Mouse (Mus musculus): ENCODE results near the gene Gpatch4. TPM values are rescaled to one million over a fixed set of nuclear protein-coding genes. Genes with fewer than 3 reads are reported as not detected.

The Gpatch4 gene
- polyA plus RNA-seq (2015; fragmentation: Nextera tagmentation; extraction: Ambion mirVana), result 15.4 and 16.1 TPM in 2 replicates

GRCm38 (mm10) chr3:88042661-88043421, at the start of gene Gpatch4:
Gene Gpatch4, plus strand, starts transcription at chr3:88043108.

GRCm38 (mm10) chr3:88000181-88000580, 42.7 kb upstream of the Gpatch4 start, which contains the start of gene Bcan:
Gene Bcan, minus strand, starts transcription at chr3:88000230.

GRCm38 (mm10) chr3:88027434-88028186, 15.3 kb upstream of the Gpatch4 start, which contains the start of gene Hapln2:
Gene Hapln2, minus strand, starts transcription at chr3:88027583.

GRCm38 (mm10) chr3:88057902-88058696, 15.2 kb downstream of the Gpatch4 start, which contains the start of gene Naxe:
Gene Naxe, minus strand, starts transcription at chr3:88058495.

GRCm38 (mm10) chr3:88078204-88078603, 35.3 kb downstream of the Gpatch4 start, which contains the start of gene Ttc24:
Gene Ttc24, minus strand, starts transcription at chr3:88078304.

GRCm38 (mm10) chr3:88081345-88082223, 38.7 kb downstream of the Gpatch4 start, which contains the start of gene Iqgap3:
Gene Iqgap3, plus strand, starts transcription at chr3:88081971.

Other genes with a start within 250 kb of the Gpatch4 start
- gene Ntrk1, start 247.9 kb upstream of the Gpatch4 start, polyA plus RNA-seq (2015; fragmentation: Nextera tagmentation; extraction: Ambion mirVana), result 29.0 and 133 TPM in 2 replicates
- 0.87 and 3.3 TPM in 2 replicates for gene Insrr, start 246.2 kb upstream of the Gpatch4 start, polyA plus RNA-seq (2015; fragmentation: Nextera tagmentation; extraction: Ambion mirVana)
- 17.6 and 20.3 TPM in 2 replicates for gene Pear1, start 218.8 kb upstream of the Gpatch4 start, polyA plus RNA-seq (2015; fragmentation: Nextera tagmentation; extraction: Ambion mirVana)
- gene Sh2d2a, start 196.4 kb upstream of the Gpatch4 start, polyA plus RNA-seq (2015; fragmentation: Nextera tagmentation; extraction: Ambion mirVana), result 0.21 TPM in 1 of 2 replicates, not detected in the other
- 12.9 and 13.1 TPM in 2 replicates for gene Prcc, start 157.5 kb upstream of the Gpatch4 start, polyA plus RNA-seq (2015; fragmentation: Nextera tagmentation; extraction: Ambion mirVana)
- gene Hdgf, start 136.8 kb upstream of the Gpatch4 start, polyA plus RNA-seq (2015; fragmentation: Nextera tagmentation; extraction: Ambion mirVana), result 129 and 149 TPM in 2 replicates
- 101 and 121 TPM in 2 replicates for gene Mrpl24, start 123.6 kb upstream of the Gpatch4 start, polyA plus RNA-seq (2015; fragmentation: Nextera tagmentation; extraction: Ambion mirVana)
- 17.3 and 22.7 TPM in 2 replicates for gene Isg20l2, start 112.8 kb upstream of the Gpatch4 start, polyA plus RNA-seq (2015; fragmentation: Nextera tagmentation; extraction: Ambion mirVana)
- 9.1 and 14.5 TPM in 2 replicates for gene Rrnad1, start 112.4 kb upstream of the Gpatch4 start, polyA plus RNA-seq (2015; fragmentation: Nextera tagmentation; extraction: Ambion mirVana)
- gene Crabp2, start 94.4 kb upstream of the Gpatch4 start, polyA plus RNA-seq (2015; fragmentation: Nextera tagmentation; extraction: Ambion mirVana), result 6.4 and 11.8 TPM in 2 replicates
- 6.7 and 8.3 TPM in 2 replicates for gene Nes, start 72.0 kb upstream of the Gpatch4 start, polyA plus RNA-seq (2015; fragmentation: Nextera tagmentation; extraction: Ambion mirVana)
- gene Bcan, start 42.9 kb upstream of the Gpatch4 start, polyA plus RNA-seq (2015; fragmentation: Nextera tagmentation; extraction: Ambion mirVana), result 5.2 and 9.7 TPM in 2 replicates
- 0.11 TPM in 1 of 2 replicates, not detected in the other for gene Hapln2, start 15.5 kb upstream of the Gpatch4 start, polyA plus RNA-seq (2015; fragmentation: Nextera tagmentation; extraction: Ambion mirVana)
- 197 and 241 TPM in 2 replicates for gene Naxe, start 15.4 kb downstream of the Gpatch4 start, polyA plus RNA-seq (2015; fragmentation: Nextera tagmentation; extraction: Ambion mirVana)
- gene Ttc24, start 35.2 kb downstream of the Gpatch4 start, polyA plus RNA-seq (2015; fragmentation: Nextera tagmentation; extraction: Ambion mirVana), result not detected in 2 replicates
- gene Iqgap3, start 38.9 kb downstream of the Gpatch4 start, polyA plus RNA-seq (2015; fragmentation: Nextera tagmentation; extraction: Ambion mirVana), result 3.7 and 3.8 TPM in 2 replicates
- gene Mef2d, start 99.3 kb downstream of the Gpatch4 start, polyA plus RNA-seq (2015; fragmentation: Nextera tagmentation; extraction: Ambion mirVana), result 16.6 and 22.4 TPM in 2 replicates
- 0.44 and 0.46 TPM in 2 replicates for gene Rhbg, start 211.6 kb downstream of the Gpatch4 start, polyA plus RNA-seq (2015; fragmentation: Nextera tagmentation; extraction: Ambion mirVana)
- gene Gm38392, start 244.1 kb downstream of the Gpatch4 start, polyA plus RNA-seq (2015; fragmentation: Nextera tagmentation; extraction: Ambion mirVana), result 0.19 and 0.44 TPM in 2 replicates

All from adrenal gland, postnatal 0 days (tissue).